Mouse (Mus musculus) liver, adult 2 months (tissue): Measurements from ENCODE around the gene Sys1. TPM values are rescaled to one million over a fixed set of nuclear protein-coding genes. Genes with fewer than 3 reads are reported as not detected.

Experiments used
- DNase-seq: peaks from one replicate; pipeline ENCODE4 v3.0.0-alpha.2; 2011; ENCODE audit warnings: low read depth, low spot score; ENCODE audit errors: extremely low read depth
- H3K27ac ChIP-seq: fragments of 200-500 bp; replicated peaks from 2 replicates; pipeline ENCODE4 v1.5.1; 2012; ENCODE audit warnings: low read depth, mild to moderate bottlenecking, control low read depth, inconsistent platforms, low read length; ENCODE audit not compliant: insufficient read depth
- H3K27me3 ChIP-seq: fragments of 200-500 bp; 2 replicates; pipeline ENCODE4 v1.6.1; 2012; ENCODE audit warnings: mild to moderate bottlenecking, moderate library complexity, low read length, inconsistent platforms; ENCODE audit not compliant: control insufficient read depth, insufficient read depth
- H3K36me3 ChIP-seq: fragments of 200-500 bp; 2 replicates; pipeline ENCODE4 v1.6.1; 2012; ENCODE audit warnings: low read length, inconsistent platforms; ENCODE audit not compliant: control insufficient read depth, insufficient read depth
- H3K4me1 ChIP-seq: fragments of 200-500 bp; 2 replicates; pipeline ENCODE4 v1.6.1; 2011; ENCODE audit warnings: low read length; ENCODE audit not compliant: control insufficient read depth, insufficient read depth
- H3K4me3 ChIP-seq: fragments of 200-500 bp; 2 replicates; pipeline ENCODE4 v1.5.1; 2011; ENCODE audit warnings: low read depth, mild to moderate bottlenecking, control low read depth, low read length, moderate library complexity; ENCODE audit not compliant: insufficient read depth
- H3K79me2 ChIP-seq: fragments of 200-500 bp; 2 replicates; pipeline ENCODE4 v1.6.1; 2012; ENCODE audit warnings: inconsistent platforms, mild to moderate bottlenecking, low read length, moderate library complexity; ENCODE audit not compliant: control insufficient read depth, insufficient read depth
- H3K9ac ChIP-seq: fragments of 200-500 bp; 2 replicates; pipeline ENCODE4 v1.6.1; 2012; ENCODE audit warnings: low read depth, mild to moderate bottlenecking, control low read depth, inconsistent platforms, low read length
- CTCF ChIP-seq: fragments of 200-500 bp; IDR thresholded peaks from 2 replicates; pipeline ENCODE4 v1.5.1; 2011; ENCODE audit warnings: low read depth, low read length, control low read depth
- POLR2A ChIP-seq: fragments of 200-500 bp; IDR thresholded peaks from 2 replicates; pipeline ENCODE4 v1.6.1; 2011; ENCODE audit warnings: low read length, control low read depth; ENCODE audit not compliant: insufficient read depth; ENCODE audit errors: extremely low read depth
- WGBS: fragments of 180-500 bp; shearing (Covaris S2); methylation state at CpG from one replicate; pipeline ENCODE4 v1.1.7; 2018; 5-methylcytosine and 5-hydroxymethylcytosine counted together
- polyA plus RNA-seq: library from polyadenylated mRNA; depleted of rRNA; stranded (reverse); fragments of >200 nt; gene quantifications from 2 replicates; pipeline ENCODE4 v1.2.3, GENCODE M21; 2012
- total RNA-seq: library from RNA; depleted of rRNA; stranded (reverse); fragments of >200 nt; gene quantifications from 2 replicates; pipeline ENCODE4 v1.2.3, GENCODE M21; 2014

The Sys1 gene
- total and polyA plus RNA-seq, 2 experiments = 33.7 to 145 TPM

DNA sequence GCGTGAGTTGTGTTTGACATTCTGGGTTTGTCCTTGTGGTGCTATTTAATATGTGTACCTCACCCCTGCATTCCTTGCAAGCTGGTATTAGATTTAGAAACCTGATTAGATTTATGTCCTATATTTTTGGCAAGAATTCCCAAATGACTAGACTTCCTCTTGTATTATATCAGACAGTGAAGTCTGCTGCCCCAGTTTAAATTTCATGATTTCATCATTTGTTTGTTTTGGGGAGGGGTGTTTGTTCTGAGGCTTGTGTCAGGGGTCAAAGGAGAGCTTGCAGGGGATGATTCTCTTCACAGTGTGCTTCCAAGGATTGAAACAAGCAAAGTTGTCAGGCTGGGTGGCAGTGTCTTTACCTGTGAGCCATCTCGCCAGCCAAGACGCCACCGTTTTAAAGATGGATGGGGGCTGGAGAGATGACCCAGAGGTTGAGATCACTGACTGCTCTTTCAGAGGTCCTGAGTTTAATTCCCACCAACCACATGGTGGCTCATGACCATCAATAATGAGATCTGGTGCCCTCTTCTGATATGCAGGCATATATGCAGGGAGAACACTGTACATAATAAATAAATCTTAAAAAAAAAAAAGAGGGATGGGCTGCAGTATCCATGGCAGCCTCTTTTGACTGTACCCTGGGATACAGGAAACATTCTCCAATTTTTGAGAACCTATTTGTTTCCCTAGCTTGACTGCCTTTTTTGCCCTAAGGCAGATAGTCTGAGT, 49.0 kb downstream of the Sys1 start:
- Histone ChIP-seq H3K9ac (no peak overlapping the region), H3K36me3 (peaks cover 26% of the 10 kb centered on the region; the same call in 1 of the 2 replicates), H3K4me1 (peaks cover 9% of the 10 kb centered on the region), H3K79me2 (no peaks in the 10 kb centered on the region), H3K27me3 (no peaks in the 10 kb centered on the region), H3K27ac (peak overlapping the region; percentile 70), H3K4me3 (no peak overlapping the region)
- WGBS = 21% methylated on average over 4 of the region's 4 CpGs
- TF ChIP-seq CTCF = 0 out of 2 replicates have a peak, but pooled peaks have one; percentile 5
- TF ChIP-seq POLR2A = no peak
- DNase-seq = peak; percentile 94

DNA sequence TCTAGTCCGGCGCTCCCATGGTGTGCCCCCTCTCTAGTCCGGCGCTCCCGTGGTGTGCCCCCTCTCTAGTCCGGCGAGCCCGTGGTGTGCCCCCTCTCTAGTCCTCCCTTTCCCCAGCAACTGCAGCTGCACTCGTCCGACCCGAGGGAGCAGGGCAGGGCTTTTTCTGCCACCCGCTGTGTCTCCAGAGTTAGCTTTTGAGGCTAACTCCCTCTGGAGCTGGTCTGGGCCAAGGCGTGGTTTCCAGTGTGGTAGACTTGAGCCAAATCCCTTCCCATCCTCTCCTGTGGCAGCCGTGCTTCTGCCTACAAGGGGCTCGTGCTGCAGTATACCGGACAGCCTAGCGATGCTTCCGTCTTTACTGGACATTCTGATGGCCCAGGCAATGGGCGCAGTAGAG, 51.0 kb downstream of the Sys1 start:
- no peak overlapping the region for H3K4me3 ChIP-seq
- no peak overlapping the region for H3K27ac ChIP-seq
- H3K4me1 ChIP-seq = peaks cover 12% of the 10 kb centered on the region
- no peak for DNase-seq
- peaks cover 19% of the 10 kb centered on the region; the same call in 1 of the 2 replicates for H3K36me3 ChIP-seq
- WGBS = 93% methylated on average over 19 of the region's 19 CpGs
- H3K9ac ChIP-seq = no peak overlapping the region
- no peaks in the 10 kb centered on the region for H3K27me3 ChIP-seq
- TF ChIP-seq POLR2A (no peak), CTCF (no peak)
- H3K79me2 ChIP-seq = no peaks in the 10 kb centered on the region

DNA sequence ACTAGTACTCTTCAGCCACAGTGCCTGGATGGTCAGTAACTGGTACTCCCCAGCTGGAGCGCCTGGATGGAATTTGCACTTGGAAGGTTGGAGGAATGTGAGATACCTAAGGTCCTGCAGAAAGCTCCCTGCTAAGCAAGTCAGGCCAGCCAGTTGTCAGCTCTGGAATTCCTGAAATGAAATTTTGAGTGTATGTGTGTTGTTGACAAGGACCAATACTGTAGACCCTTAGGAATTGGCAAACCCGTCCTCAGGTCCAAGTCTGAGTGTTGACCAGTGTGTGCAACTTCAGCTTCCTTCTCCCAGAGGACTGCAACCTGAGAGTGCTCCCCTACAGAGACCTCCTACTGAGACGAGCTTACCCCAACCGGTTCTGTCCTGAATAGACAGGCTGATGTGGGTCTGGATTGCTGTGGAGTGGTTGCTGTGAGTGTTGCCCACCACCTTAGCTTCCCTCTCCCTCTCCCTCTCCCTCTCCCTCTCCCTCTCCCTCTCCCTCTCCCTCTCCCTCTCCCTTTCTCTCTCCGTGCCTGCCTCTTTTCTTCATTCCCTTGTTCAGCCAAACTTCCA, 53.9 kb downstream of the Sys1 start:
- 70% methylated on average over 5 of the region's 5 CpGs for WGBS
- H3K27me3 ChIP-seq = no peaks in the 10 kb centered on the region

DNA sequence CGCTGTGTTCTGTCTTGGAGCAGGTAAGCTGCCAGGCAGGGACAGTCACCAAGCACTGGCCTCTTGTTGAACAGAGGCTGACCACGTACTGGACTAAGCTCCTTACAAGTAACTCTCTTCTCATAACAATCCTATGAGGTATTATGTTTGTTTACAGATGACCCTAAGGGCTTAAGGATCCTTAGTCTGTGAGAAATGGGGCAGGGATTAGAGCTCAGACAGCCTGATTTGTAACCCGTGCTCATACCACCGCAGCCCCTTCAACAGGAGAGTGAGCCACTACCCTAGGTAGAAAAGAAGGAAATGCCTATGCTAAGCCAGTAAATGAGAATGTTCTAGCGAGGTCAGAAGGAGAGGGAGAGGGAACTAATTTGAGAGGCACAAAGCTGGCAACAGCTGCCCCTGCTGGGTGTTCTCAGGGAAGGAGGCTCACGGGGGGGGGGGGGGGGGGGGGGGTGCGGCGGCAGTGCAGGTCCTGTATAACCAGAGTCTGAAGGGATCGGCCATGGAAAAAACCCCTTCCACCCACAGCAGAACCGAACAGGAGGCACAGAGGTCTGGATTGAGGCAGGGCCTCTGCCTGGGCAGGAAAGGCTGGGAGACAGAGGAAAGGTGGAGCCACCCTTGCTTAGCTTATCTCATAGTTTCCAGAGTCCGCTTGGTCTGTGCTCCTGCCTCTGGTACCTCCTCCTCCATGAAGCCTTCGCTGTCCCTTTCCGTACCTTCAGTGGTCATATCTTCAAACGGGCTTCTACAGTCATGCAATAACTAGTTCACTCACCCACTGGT, 55.6 kb downstream of the Sys1 start:
- Histone ChIP-seq H3K9ac (no peak overlapping the region), H3K27ac (no peak overlapping the region), H3K4me1 (peaks cover 2% of the 10 kb centered on the region), H3K27me3 (no peaks in the 10 kb centered on the region), H3K4me3 (no peak overlapping the region), H3K36me3 (no peaks in the 10 kb centered on the region), H3K79me2 (no peaks in the 10 kb centered on the region)
- 74% methylated on average over 12 of the region's 14 CpGs for WGBS
- TF ChIP-seq CTCF = no peak
- no peak for TF ChIP-seq POLR2A
- no peak for DNase-seq

More for the DNA sequence above, 53.9 kb downstream of the Sys1 start:
- Histone ChIP-seq H3K36me3 (no peaks in the 10 kb centered on the region), H3K79me2 (no peaks in the 10 kb centered on the region), H3K27ac (no peak overlapping the region), H3K4me3 (no peak overlapping the region), H3K9ac (no peak overlapping the region), H3K4me1 (peaks cover 9% of the 10 kb centered on the region)
- DNase-seq = no peak
- TF ChIP-seq POLR2A (no peak), CTCF (no peak)

DNA sequence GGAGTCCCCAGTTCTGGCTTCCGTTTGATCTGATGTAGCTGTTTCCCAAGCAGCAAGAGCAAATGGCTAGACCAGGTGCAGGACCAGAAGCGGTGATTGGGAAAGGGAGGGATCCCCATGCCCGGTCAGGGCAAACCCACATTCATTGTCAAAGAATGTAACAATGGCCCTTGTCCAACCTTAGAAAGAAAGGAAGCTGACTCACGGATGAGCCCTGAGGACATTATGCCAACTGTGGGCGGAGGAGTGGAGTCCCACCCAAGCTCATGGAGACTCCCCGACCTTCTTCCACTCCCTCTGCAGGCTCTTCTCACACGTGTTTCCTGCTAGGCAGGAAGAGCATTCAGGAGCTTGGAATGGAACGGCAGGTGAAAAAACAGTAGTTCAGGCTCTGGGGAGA, 56.6 kb downstream of the Sys1 start:
- Histone ChIP-seq H3K4me1 (peaks cover 2% of the 10 kb centered on the region), H3K27me3 (no peaks in the 10 kb centered on the region), H3K9ac (no peak overlapping the region), H3K4me3 (no peak overlapping the region), H3K27ac (no peak overlapping the region), H3K79me2 (no peaks in the 10 kb centered on the region), H3K36me3 (no peaks in the 10 kb centered on the region)
- no peak for DNase-seq
- no peak for TF ChIP-seq POLR2A
- no peak for TF ChIP-seq CTCF
- WGBS = 76% methylated on average over 8 of the region's 8 CpGs
